Mouse (Mus musculus) liver, postnatal 0 days (tissue): ENCODE measurements around the gene Adam21. TPM values are rescaled to one million over a fixed set of nuclear protein-coding genes. Genes with fewer than 3 reads are reported as not detected.
A peak's percentile ranks its signal among the peaks of the same experiment; 100 is the strongest.
"Not testable (repeated sequence)": the region's sequence is repeated elsewhere in the genome, so short reads cannot be mapped to it uniquely, and the experiment has no call there.

ENCODE experiments used
- ATAC-seq: fragments of 200-750 bp; cut with Nextera tagmentation; 2 replicates; pipeline ENCODE4 v1.8.0; 2017; ENCODE audit warnings: mild to moderate bottlenecking, moderate library complexity
- DNase-seq: peaks from one replicate; pipeline ENCODE4 v3.0.0-alpha.2; 2016
- H3K27ac ChIP-seq: fragments of 300-500 bp; sonication (generic); 2 replicates; pipeline ENCODE4 v1.5.1; 2014; ENCODE audit warnings: antibody characterized with exemption, moderate library complexity, mild to moderate bottlenecking, low read depth
- H3K27me3 ChIP-seq: fragments of 300-500 bp; sonication (generic); 2 replicates; pipeline ENCODE4 v1.6.1; 2014; ENCODE audit warnings: low read length, control low read depth, mixed read lengths; ENCODE audit not compliant: insufficient read depth
- H3K36me3 ChIP-seq: fragments of 300-500 bp; sonication (generic); replicated peaks from 2 replicates; pipeline ENCODE4 v1.6.1; 2014; ENCODE audit warnings: mild to moderate bottlenecking, control low read depth, low read length, moderate library complexity, mixed read lengths; ENCODE audit not compliant: insufficient read depth
- H3K4me1 ChIP-seq: fragments of 300-500 bp; sonication (generic); 2 replicates; pipeline ENCODE4 v1.6.1; 2014; ENCODE audit warnings: antibody characterized with exemption, mild to moderate bottlenecking, control low read depth; ENCODE audit not compliant: insufficient read depth
- H3K4me2 ChIP-seq: fragments of 300-500 bp; sonication (generic); 2 replicates; pipeline ENCODE4 v1.6.1; 2014; ENCODE audit warnings: low read depth, mild to moderate bottlenecking, low read length, moderate library complexity, mixed read lengths
- H3K4me3 ChIP-seq: fragments of 300-500 bp; sonication (generic); 2 replicates; pipeline ENCODE4 v1.5.1; 2014; ENCODE audit warnings: low read depth, low read length
- H3K9ac ChIP-seq: fragments of 300-500 bp; sonication (generic); replicated peaks from 2 replicates; pipeline ENCODE4 v1.6.1; 2014; ENCODE audit warnings: mild to moderate bottlenecking, moderate library complexity
- H3K9me3 ChIP-seq: fragments of 300-500 bp; sonication (generic); 2 replicates; pipeline ENCODE4 v1.6.1; 2016; ENCODE audit warnings: mild to moderate bottlenecking, control low read depth, low read length, mixed read lengths
- CTCF ChIP-seq: sonication (generic); IDR thresholded peaks from 2 replicates; pipeline ENCODE4 v1.5.1; 2016; ENCODE audit warnings: antibody characterized with exemption, low read depth
- EP300 ChIP-seq: IDR thresholded peaks from 2 replicates; pipeline ENCODE4 v1.6.1; 2016; ENCODE audit warnings: antibody characterized with exemption, low read depth, mild to moderate bottlenecking
- WGBS: fragments of 180-500 bp; shearing (Covaris S2); extraction: QIAGEN DNeasy Blood & Tissue Kit; methylation state at CpG from one replicate; pipeline ENCODE4 v1.1.7; 2014; ENCODE audit not compliant: insufficient replicate concordance; 5-methylcytosine and 5-hydroxymethylcytosine counted together
- polyA plus RNA-seq: library from polyadenylated mRNA; unstranded; fragments of >200 nt; fragmentation: Nextera tagmentation; extraction: Ambion mirVana; gene quantifications from 2 replicates; pipeline ENCODE4 v1.2.1, GENCODE M21; 2015

Gene Adam21
- polyA plus RNA-seq, 1 experiment from 2014 or later = not detected

- H3K36me3 ChIP-seq = no peaks in the 10 kb centered on the region
- H3K4me1 ChIP-seq = peaks cover 9% of the 10 kb centered on the region
- no peaks in the 10 kb centered on the region for H3K9me3 ChIP-seq
- H3K4me3 ChIP-seq = peak within 1 kb of the TSS; percentile 94
- peak within 1 kb of the TSS; percentile 70 for H3K4me2 ChIP-seq
- H3K27me3 ChIP-seq = no peaks in the 10 kb centered on the region
- peak; percentile 94 for ATAC-seq
- peak within 1 kb of the TSS; percentile 91 for H3K27ac ChIP-seq
- peak; percentile 86 for DNase-seq
- TF ChIP-seq CTCF = no peak
- no peak; the same call in 1 of the 2 replicates for TF ChIP-seq EP300
- H3K9ac ChIP-seq = peak within 1 kb of the TSS; percentile 90
- WGBS = under 1% methylated on average over 46 of the region's 46 CpGs
Measured at GRCm38 (mm10) chr12:81532316-81533028, 35.8 kb downstream of the Adam21 start, which contains the start of the genes Gm20498 and Synj2bp. TSS of gene Gm20498 (minus strand) at chr12:81532905. TSS of gene Synj2bp (minus strand) at chr12:81532911.

GRCm38 (mm10) chr12:81530587-81530986 is 37.7 kb downstream of the Adam21 start:
- 0 out of 2 replicates have a peak, but pooled peaks have one; percentile 16 for TF ChIP-seq CTCF
- H3K36me3 ChIP-seq, ATAC-seq, H3K27ac ChIP-seq, H3K4me1 ChIP-seq, H3K9ac ChIP-seq, H3K27me3 ChIP-seq, H3K9me3 ChIP-seq, DNase-seq, H3K4me2 ChIP-seq, H3K4me3 ChIP-seq: not testable (repeated sequence)
- WGBS = 78% methylated on average over 5 of the region's 8 CpGs

Other genes with a start within 250 kb of the Adam21 start
- 0.05 TPM in 1 of 2 replicates, not detected in the other for gene Slc8a3, start 235.3 kb downstream of the Adam21 start, polyA plus RNA-seq
- 0.06 and 0.07 TPM in 2 replicates for gene Gm4787, start 189.0 kb downstream of the Adam21 start, polyA plus RNA-seq
- 0.08 and 0.09 TPM in 2 replicates for gene Adam4, start 146.5 kb downstream of the Adam21 start, polyA plus RNA-seq
- gene Cox16, start 83.3 kb downstream of the Adam21 start, polyA plus RNA-seq = 132 and 143 TPM in 2 replicates
- gene Gm20498, start 35.6 kb downstream of the Adam21 start, polyA plus RNA-seq = 13.0 and 13.8 TPM in 2 replicates
- 14.8 and 15.4 TPM in 2 replicates for gene Synj2bp, start 35.6 kb downstream of the Adam21 start, polyA plus RNA-seq
- 22.8 and 24.9 TPM in 2 replicates for gene Med6, start 26.5 kb upstream of the Adam21 start, polyA plus RNA-seq
- gene Ttc9, start 62.8 kb upstream of the Adam21 start, polyA plus RNA-seq = 0.11 TPM in 1 of 2 replicates, not detected in the other
- gene Map3k9, start 212.7 kb upstream of the Adam21 start, polyA plus RNA-seq = 0.19 and 0.27 TPM in 2 replicates